Mouse (Mus musculus) common myeloid progenitor, adult 5-6 weeks (primary cell): ENCODE measurements around the gene Btbd17. TPM values are rescaled to one million over a fixed set of nuclear protein-coding genes. Genes with fewer than 3 reads are reported as not detected.

Source experiments
- ATAC-seq: replicated peaks from 2 replicates; pipeline ENCODE4 v1.8.0; 2016; ENCODE audit warnings: low read depth, mild to moderate bottlenecking, moderate TSS enrichment, inconsistent platforms; ENCODE audit not compliant: poor library complexity, severe bottlenecking
- total RNA-seq: library from RNA; stranded (forward); fragments of 200-1000, 187-1606 nt; gene quantifications from 2 replicates; pipeline ENCODE4 v1.2.3, GENCODE M21; 2017

Gene Btbd17
- total RNA-seq, 1 experiment from 2014 or later, result not detected

GRCm38 (mm10) chr11:114807025-114807424, 11.3 kb upstream of the Btbd17 start:
- ATAC-seq, result no peak

- ATAC-seq, result no peak
These were observed 8.2 kb upstream of the Btbd17 start for GRCm38 (mm10) chr11:114803990-114804389.

- no peak for ATAC-seq
These were observed 7.0 kb upstream of the Btbd17 start for GRCm38 (mm10) chr11:114802540-114803267.

- no peak for ATAC-seq
These were observed 6.2 kb upstream of the Btbd17 start for GRCm38 (mm10) chr11:114801906-114802305.

GRCm38 (mm10) chr11:114798624-114799023, 2.9 kb upstream of the Btbd17 start, which contains the start of gene Gpr142:
TSS of gene Gpr142 (plus strand) at chr11:114798924.
- ATAC-seq, result no peak

- no peak for ATAC-seq
These were observed 2.2 kb upstream of the Btbd17 start for GRCm38 (mm10) chr11:114797981-114798380.

GRCm38 (mm10) chr11:114797176-114797575, 1.4 kb upstream of the Btbd17 start:
- no peak for ATAC-seq

- ATAC-seq, result peak; percentile 48
These were observed 456 bp downstream of the Btbd17 start for GRCm38 (mm10) chr11:114795231-114795746.

- no peak for ATAC-seq
These were observed 1.1 kb downstream of the Btbd17 start for GRCm38 (mm10) chr11:114794691-114795090.

GRCm38 (mm10) chr11:114793868-114794545, 1.7 kb downstream of the Btbd17 start:
- ATAC-seq, result no peak

- ATAC-seq, result peak; percentile 23; the same call in 1 of the 2 replicates
These were observed 2.7 kb downstream of the Btbd17 start for GRCm38 (mm10) chr11:114792931-114793494.

- no peak for ATAC-seq
These were observed 3.8 kb downstream of the Btbd17 start for GRCm38 (mm10) chr11:114791891-114792411.

GRCm38 (mm10) chr11:114791351-114791889, 4.3 kb downstream of the Btbd17 start:
- no peak for ATAC-seq

GRCm38 (mm10) chr11:114790841-114791240, 4.9 kb downstream of the Btbd17 start:
- no peak for ATAC-seq

GRCm38 (mm10) chr11:114790171-114790570, 5.6 kb downstream of the Btbd17 start:
- no peak for ATAC-seq

- ATAC-seq, result no peak
These were observed 6.0 kb downstream of the Btbd17 start for GRCm38 (mm10) chr11:114789716-114790115.

- peak; percentile 75 for ATAC-seq
These were observed 6.6 kb downstream of the Btbd17 start for GRCm38 (mm10) chr11:114789061-114789714.

- no peak for ATAC-seq
These were observed 8.1 kb downstream of the Btbd17 start for GRCm38 (mm10) chr11:114787611-114788010.

- no peak; the same call in 1 of the 2 replicates for ATAC-seq
These were observed 9.4 kb downstream of the Btbd17 start for GRCm38 (mm10) chr11:114786326-114786725.

- no peak for ATAC-seq
These were observed 9.9 kb downstream of the Btbd17 start for GRCm38 (mm10) chr11:114785892-114786291.
